Mouse (Mus musculus) myocyte (in vitro differentiated cells): ENCODE results near the gene 5330417H12Rik. TPM values are rescaled to one million over a fixed set of nuclear protein-coding genes. Genes with fewer than 3 reads are reported as not detected.

Experiments used
- H3K27me3 ChIP-seq: one replicate; pipeline ENCODE4 v1.6.1; 2011; ENCODE audit not compliant: control insufficient read depth, insufficient read depth, insufficient read length
- H3K36me3 ChIP-seq: one replicate; pipeline ENCODE4 v1.6.1; 2011; ENCODE audit not compliant: control insufficient read depth, insufficient read depth
- H3K4me2 ChIP-seq: one replicate; pipeline ENCODE4 v1.6.1; 2011; ENCODE audit warnings: low read depth, control low read depth
- H3K4me3 ChIP-seq: one replicate; pipeline ENCODE4 v1.5.1; 2011; ENCODE audit warnings: mild to moderate bottlenecking, control low read depth, moderate library complexity
- H3K79me2 ChIP-seq: one replicate; pipeline ENCODE4 v1.6.1; 2011; ENCODE audit not compliant: control insufficient read depth, insufficient read depth
- H3ac ChIP-seq: one replicate; pipeline ENCODE4 v1.6.1; 2011; ENCODE audit not compliant: control insufficient read depth, insufficient read length
- CEBPB ChIP-seq: IDR thresholded peaks from 2 replicates; pipeline ENCODE4 v1.6.1; 2011; ENCODE audit warnings: mild to moderate bottlenecking, moderate library complexity; ENCODE audit not compliant: poor library complexity, insufficient read depth, severe bottlenecking
- E2F4 ChIP-seq: IDR thresholded peaks from one replicate; pipeline ENCODE4 v1.6.1; 2011; ENCODE audit warnings: mild to moderate bottlenecking, control low read depth, moderate library complexity; ENCODE audit not compliant: insufficient read depth
- MAX ChIP-seq: IDR thresholded peaks from one replicate; pipeline ENCODE4 v1.6.1; 2011; ENCODE audit warnings: low read depth, mild to moderate bottlenecking, control low read depth
- MYOD1 ChIP-seq, 3 experiments: IDR thresholded peaks; one replicate each; pipeline ENCODE4 v1.6.1; 2011; ENCODE audit warnings: control low read depth in 2 of 3, low read depth in 2 of 3, mild to moderate bottlenecking in 2 of 3, moderate library complexity in 1 of 3; ENCODE audit not compliant: insufficient read length in 2 of 3, control insufficient read depth in 1 of 3
- MYOG ChIP-seq, 3 experiments: IDR thresholded peaks; one replicate each; pipeline ENCODE4 v1.6.1; 2011; ENCODE audit warnings: control low read depth in 2 of 3, low read depth in 2 of 3, mild to moderate bottlenecking in 2 of 3; ENCODE audit not compliant: insufficient read length in 2 of 3, control insufficient read depth in 1 of 3, insufficient read depth in 1 of 3
- POLR2A ChIP-seq: IDR thresholded peaks from one replicate; pipeline ENCODE4 v1.6.1; 2011; ENCODE audit warnings: low read depth, mild to moderate bottlenecking, control low read depth, moderate library complexity; ENCODE audit not compliant: insufficient read length
- POLR2AphosphoS2 ChIP-seq: IDR thresholded peaks from one replicate; pipeline ENCODE4 v1.6.1; 2011; ENCODE audit warnings: low read depth, control low read depth; ENCODE audit not compliant: insufficient read length
- REST ChIP-seq: IDR thresholded peaks from one replicate; pipeline ENCODE4 v1.6.1; 2011; ENCODE audit warnings: mild to moderate bottlenecking, control low read depth, moderate library complexity; ENCODE audit not compliant: insufficient read depth, insufficient read length
- SRF ChIP-seq: IDR thresholded peaks from one replicate; pipeline ENCODE4 v1.6.1; 2011; ENCODE audit warnings: low read depth; ENCODE audit not compliant: control insufficient read depth, insufficient read length
- TCF12 ChIP-seq: IDR thresholded peaks from one replicate; pipeline ENCODE4 v1.6.1; 2011; ENCODE audit warnings: mild to moderate bottlenecking, control low read depth; ENCODE audit not compliant: poor library complexity, insufficient read depth, severe bottlenecking
- TCF3 ChIP-seq: IDR thresholded peaks from one replicate; pipeline ENCODE4 v1.6.1; 2011; ENCODE audit warnings: low read depth, control low read depth; ENCODE audit not compliant: insufficient read length
- USF1 ChIP-seq: IDR thresholded peaks from one replicate; pipeline ENCODE4 v1.6.1; 2011; ENCODE audit warnings: low read depth, mild to moderate bottlenecking, control low read depth, moderate library complexity
- polyA plus RNA-seq: library from polyadenylated mRNA; unstranded; fragments of >200 nt; fragmentation: generic; extraction: Trizol; gene quantifications from one replicate; pipeline ENCODE4 v1.2.1, GENCODE M21; 2012; ENCODE audit warnings: missing spikeins

5330417H12Rik gene
- polyA plus RNA-seq, 1 experiment: not detected

GRCm38 (mm10) chr7:107659186-107659918, 34.4 kb upstream of the 5330417H12Rik start:
- Histone ChIP-seq H3K27me3 (no peaks in the 10 kb centered on the region), H3ac (no peak overlapping the region), H3K79me2 (no peaks in the 10 kb centered on the region), H3K4me3 (no peak overlapping the region), H3K4me2 (no peak overlapping the region), H3K36me3 (no peaks in the 10 kb centered on the region)
- no peak for TF ChIP-seq MYOG (IDR thresholded peaks at IDR 0.05; ENCODE audit: control insufficient read depth in 1 of 3, insufficient read depth in 1 of 3, insufficient read length in 2 of 3, low read depth in 2 of 3)
- TF ChIP-seq TCF12: no peak
- TF ChIP-seq CEBPB: no peak
- no peak for TF ChIP-seq E2F4
- TF ChIP-seq POLR2A: no peak
- TF ChIP-seq REST: no peak
- TF ChIP-seq POLR2AphosphoS2: no peak
- no peak for TF ChIP-seq SRF
- TF ChIP-seq MAX: no peak
- TF ChIP-seq MYOD1 (IDR thresholded peaks at IDR 0.05; ENCODE audit: control insufficient read depth in 1 of 3, insufficient read length in 2 of 3, low read depth in 2 of 3): no peak
- TF ChIP-seq USF1: no peak
- TF ChIP-seq TCF3: no peak

GRCm38 (mm10) chr7:107656451-107656850, 31.5 kb upstream of the 5330417H12Rik start:
- H3K4me2 ChIP-seq: no peak overlapping the region
- no peaks in the 10 kb centered on the region for H3K27me3 ChIP-seq
- no peaks in the 10 kb centered on the region for H3K36me3 ChIP-seq
- H3ac ChIP-seq: no peak overlapping the region
- TF ChIP-seq USF1 (no peak), MYOG (IDR thresholded peaks at IDR 0.05; ENCODE audit: control insufficient read depth in 1 of 3, insufficient read depth in 1 of 3, insufficient read length in 2 of 3, low read depth in 2 of 3) (no peak), POLR2AphosphoS2 (no peak), SRF (no peak), MYOD1 (IDR thresholded peaks at IDR 0.05; ENCODE audit: control insufficient read depth in 1 of 3, insufficient read length in 2 of 3, low read depth in 2 of 3) (no peak), MAX (no peak), TCF12 (no peak), CEBPB (no peak)
- no peaks in the 10 kb centered on the region for H3K79me2 ChIP-seq
- no peak overlapping the region for H3K4me3 ChIP-seq

- no peak overlapping the region for H3K4me2 ChIP-seq
- H3K4me3 ChIP-seq: no peak overlapping the region
- H3K27me3 ChIP-seq: no peaks in the 10 kb centered on the region
- H3ac ChIP-seq: no peak overlapping the region
- TF ChIP-seq POLR2AphosphoS2: no peak
- no peak for TF ChIP-seq TCF3
- TF ChIP-seq E2F4: no peak
- no peak for TF ChIP-seq MYOG (IDR thresholded peaks at IDR 0.05; ENCODE audit: control insufficient read depth in 1 of 3, insufficient read depth in 1 of 3, insufficient read length in 2 of 3, low read depth in 2 of 3)
- no peak for TF ChIP-seq MYOD1 (IDR thresholded peaks at IDR 0.05; ENCODE audit: control insufficient read depth in 1 of 3, insufficient read length in 2 of 3, low read depth in 2 of 3)
- TF ChIP-seq TCF12: no peak
- no peak for TF ChIP-seq SRF
- TF ChIP-seq REST: no peak
- no peaks in the 10 kb centered on the region for H3K36me3 ChIP-seq
- H3K79me2 ChIP-seq: no peaks in the 10 kb centered on the region
Measured at GRCm38 (mm10) chr7:107651821-107652220, 26.9 kb upstream of the 5330417H12Rik start.

- no peaks in the 10 kb centered on the region for H3K79me2 ChIP-seq
- no peak for TF ChIP-seq POLR2A
- no peak for TF ChIP-seq E2F4
- no peak for TF ChIP-seq REST
- TF ChIP-seq MYOD1 (IDR thresholded peaks at IDR 0.05; ENCODE audit: control insufficient read depth in 1 of 3, insufficient read length in 2 of 3, low read depth in 2 of 3): no peak
- TF ChIP-seq CEBPB: no peak
- TF ChIP-seq USF1: no peak
- TF ChIP-seq SRF: no peak
- no peak for TF ChIP-seq TCF3
- no peak for TF ChIP-seq POLR2AphosphoS2
- TF ChIP-seq MYOG (IDR thresholded peaks at IDR 0.05; ENCODE audit: control insufficient read depth in 1 of 3, insufficient read depth in 1 of 3, insufficient read length in 2 of 3, low read depth in 2 of 3): no peak
- no peak for TF ChIP-seq MAX
- TF ChIP-seq TCF12: no peak
- H3K36me3 ChIP-seq: no peaks in the 10 kb centered on the region
- H3K4me3 ChIP-seq: no peak overlapping the region
- H3K27me3 ChIP-seq: no peaks in the 10 kb centered on the region
- H3ac ChIP-seq: no peak overlapping the region
- no peak overlapping the region for H3K4me2 ChIP-seq
Measured at GRCm38 (mm10) chr7:107649990-107650389, 25.0 kb upstream of the 5330417H12Rik start.
